In genomic region chr5:111262574-111263239, GRCm38 (mm10) we compare ENCODE assay signal across 8 mouse cellular contexts.
DNase-seq lines count a peak whose midpoint lies in the region; ATAC-seq lines count a peak whose summit lies in the region.

No protein-coding gene starts in this region.

- H3K27me3 ChIP-seq in heart, embryonic 10.5 days (ENCODE audit: insufficient read depth, poor library complexity, severe bottlenecking), result peaks cover 20% of the 10 kb centered on the region
- H3K27me3 ChIP-seq in lung, embryonic 15.5 days, result no peaks in the 10 kb centered on the region
- no peaks in the 10 kb centered on the region for H3K27me3 ChIP-seq in stomach, embryonic 14.5 days (ENCODE audit: control insufficient read depth, insufficient read depth, low read length)

- H3K4me3 ChIP-seq in heart, embryonic 10.5 days, result peak overlapping the region; percentile 3; the same call in 1 of the 2 replicates
- no peak overlapping the region for H3K4me3 ChIP-seq in lung, embryonic 15.5 days
- H3K4me3 ChIP-seq in stomach, embryonic 14.5 days (ENCODE audit: low read depth, low read length), result no peak overlapping the region

- 18% methylated on average over 11 of the region's 11 CpGs for WGBS in heart, embryonic 10.5 days
- 5% methylated on average over 11 of the region's 11 CpGs for WGBS in lung, embryonic 15.5 days
- 18% methylated on average over 11 of the region's 11 CpGs for WGBS in stomach, embryonic 14.5 days

- no peak overlapping the region for H3K9ac ChIP-seq in lung, embryonic 15.5 days
- H3K9ac ChIP-seq in stomach, embryonic 14.5 days (replicated peaks; ENCODE audit: low read depth, low read length), result no peak overlapping the region

- peak; percentile 25 for DNase-seq in right cerebral cortex, adult 18-20 months
- no peak for DNase-seq in right cerebral cortex, postnatal 14 days
- DNase-seq in heart, embryonic 10.5 days (ENCODE audit: low spot score), result no peak
- peak; percentile 45 for DNase-seq in kidney, adult 11 months
- DNase-seq in right cerebral cortex, postnatal 4 days, result no peak
- DNase-seq in layer of hippocampus, adult 11-12 months (ENCODE audit: low spot score), result no peak

- peaks cover 16% of the 10 kb centered on the region for H3K36me3 ChIP-seq in heart, embryonic 10.5 days
- H3K36me3 ChIP-seq in lung, embryonic 15.5 days, result peaks cover 10% of the 10 kb centered on the region; the same call in 1 of the 2 replicates
- H3K36me3 ChIP-seq in stomach, embryonic 14.5 days (ENCODE audit: control insufficient read depth, insufficient read depth, low read length), result peaks cover 11% of the 10 kb centered on the region

- H3K9me3 ChIP-seq in heart, embryonic 10.5 days, result peaks cover 7% of the 10 kb centered on the region
- 0 out of 2 replicates have a peak, but pooled peaks cover 4% of the 10 kb centered on the region for H3K9me3 ChIP-seq in lung, embryonic 15.5 days
- H3K9me3 ChIP-seq in stomach, embryonic 14.5 days (ENCODE audit: control insufficient read depth, low read depth, low read length), result no peaks in the 10 kb centered on the region; the same call in 1 of the 2 replicates

- peak; percentile 66 for ATAC-seq in lung, embryonic 15.5 days (ENCODE audit: borderline replicate concordance, extremely low read depth, low FRiP score, low TSS enrichment)
- peak; percentile 38; the same call in 1 of the 2 replicates for ATAC-seq in stomach, embryonic 14.5 days (ENCODE audit: insufficient number of reproducible peaks, insufficient read depth, low FRiP score, low read depth)

- peak overlapping the region; percentile 20; the same call in 1 of the 2 replicates for H3K4me2 ChIP-seq in lung, embryonic 15.5 days
- H3K4me2 ChIP-seq in stomach, embryonic 14.5 days (replicated peaks; ENCODE audit: low read depth, low read length), result no peak overlapping the region

- peaks cover 48% of the 10 kb centered on the region for H3K4me1 ChIP-seq in heart, embryonic 10.5 days
- peaks cover 34% of the 10 kb centered on the region for H3K4me1 ChIP-seq in lung, embryonic 15.5 days
- peaks cover 19% of the 10 kb centered on the region; the same call in 1 of the 2 replicates for H3K4me1 ChIP-seq in stomach, embryonic 14.5 days (ENCODE audit: control insufficient read depth, insufficient read depth, low read length)

- H3K27ac ChIP-seq in heart, embryonic 10.5 days, result peak overlapping the region; percentile 79
- H3K27ac ChIP-seq in lung, embryonic 15.5 days, result peak overlapping the region; percentile 84
- peak overlapping the region; percentile 55 for H3K27ac ChIP-seq in stomach, embryonic 14.5 days (ENCODE audit: low read length)

Comparison
In these comparisons a context has a peak if more than half of its experiments do, and no peak if none do; other contexts are left out.
1. DNase-seq: peak in right cerebral cortex, adult 18-20 months (single experiment) and kidney, adult 11 months (single experiment); none in right cerebral cortex, postnatal 14 days (single experiment), heart, embryonic 10.5 days (single experiment), right cerebral cortex, postnatal 4 days (single experiment) and layer of hippocampus, adult 11-12 months (single experiment).
2. Peak in every context shown above with its lines, with median percentiles within 50 percentile points of each other: H3K27ac ChIP-seq.